Mouse (Mus musculus) thymus, adult 2 months (tissue): ENCODE results near the gene Gmpr2. TPM values are rescaled to one million over a fixed set of nuclear protein-coding genes. Genes with fewer than 3 reads are reported as not detected.

Experiments
- DNase-seq: peaks from one replicate; pipeline ENCODE4 v3.0.0; 2021
- H3K27ac ChIP-seq: fragments of 200-500 bp; 2 replicates; pipeline ENCODE4 v1.5.1; 2012; ENCODE audit warnings: low read length, control low read depth; ENCODE audit not compliant: control insufficient read depth, insufficient read depth
- H3K27me3 ChIP-seq: fragments of 200-500 bp; 2 replicates; pipeline ENCODE4 v1.6.1; 2012; ENCODE audit warnings: mild to moderate bottlenecking, low read length, moderate library complexity, mixed read lengths; ENCODE audit not compliant: control insufficient read depth, insufficient read depth
- H3K36me3 ChIP-seq: fragments of 200-500 bp; 2 replicates; pipeline ENCODE4 v1.6.1; 2012; ENCODE audit warnings: mild to moderate bottlenecking, low read length, moderate library complexity; ENCODE audit not compliant: control insufficient read depth, insufficient read depth
- H3K4me1 ChIP-seq: fragments of 200-500 bp; replicated peaks from 2 replicates; pipeline ENCODE4 v1.6.1; 2012; ENCODE audit warnings: low read length; ENCODE audit not compliant: control insufficient read depth, insufficient read depth
- H3K4me3 ChIP-seq: fragments of 200-500 bp; 2 replicates; pipeline ENCODE4 v1.5.1; 2012; ENCODE audit warnings: mild to moderate bottlenecking, low read length, control low read depth, moderate library complexity; ENCODE audit not compliant: control insufficient read depth, insufficient read depth
- CTCF ChIP-seq: fragments of 200-500 bp; IDR thresholded peaks from 2 replicates; pipeline ENCODE4 v1.5.1; 2012; ENCODE audit warnings: mild to moderate bottlenecking, control low read depth, low read length, moderate library complexity, borderline replicate concordance; ENCODE audit not compliant: control insufficient read depth, poor library complexity, insufficient read depth; ENCODE audit errors: extremely low read depth
- POLR2A ChIP-seq: fragments of 200-500 bp; IDR thresholded peaks from 2 replicates; pipeline ENCODE4 v1.6.1; 2012; ENCODE audit warnings: mild to moderate bottlenecking, low read length, control low read depth, moderate library complexity; ENCODE audit not compliant: control insufficient read depth, poor library complexity, insufficient read depth; ENCODE audit errors: extremely low read depth
- WGBS: fragments of 180-500 bp; shearing (Covaris S2); methylation state at CpG from one replicate; pipeline ENCODE4 v1.1.7; 2018; 5-methylcytosine and 5-hydroxymethylcytosine counted together
- polyA plus RNA-seq: library from polyadenylated mRNA; depleted of rRNA; stranded (reverse); fragments of >200 nt; gene quantifications from 2 replicates; pipeline ENCODE4 v1.2.3, GENCODE M21; 2012

Gmpr2 gene
- polyA plus RNA-seq, 1 experiment: 40.9 TPM

- DNase-seq: no peak
- Histone ChIP-seq H3K4me3 (no peak overlapping the region), H3K27me3 (no peaks in the 10 kb centered on the region), H3K4me1 (no peaks in the 10 kb centered on the region), H3K36me3 (no peaks in the 10 kb centered on the region), H3K27ac (no peak overlapping the region)
- 90% methylated on average over 6 of the region's 6 CpGs for WGBS
- TF ChIP-seq CTCF (no peak), POLR2A (no peak)
Observed at GRCm38 (mm10) chr14:55702761-55703160, 31.0 kb downstream of the Gmpr2 start.

GRCm38 (mm10) chr14:55706051-55706600 is 34.4 kb downstream of the Gmpr2 start:
- H3K27ac ChIP-seq: no peak overlapping the region
- no peak for TF ChIP-seq CTCF
- TF ChIP-seq POLR2A: no peak
- no peak for DNase-seq
- H3K27me3 ChIP-seq: no peaks in the 10 kb centered on the region
- no peaks in the 10 kb centered on the region for H3K4me1 ChIP-seq
- H3K36me3 ChIP-seq: no peaks in the 10 kb centered on the region
- no peak overlapping the region for H3K4me3 ChIP-seq
- 92% methylated on average over 8 of the region's 8 CpGs for WGBS

GRCm38 (mm10) chr14:55707397-55707796 is 35.7 kb downstream of the Gmpr2 start:
- Histone ChIP-seq H3K4me3 (no peak overlapping the region), H3K27me3 (no peaks in the 10 kb centered on the region), H3K27ac (no peak overlapping the region), H3K4me1 (no peaks in the 10 kb centered on the region), H3K36me3 (no peaks in the 10 kb centered on the region)
- over 99% methylated on average over 5 of the region's 5 CpGs for WGBS
- no peak for DNase-seq
- TF ChIP-seq POLR2A (no peak), CTCF (no peak)

- Histone ChIP-seq H3K4me1 (0 out of 2 replicates have a peak, but pooled peaks cover 5% of the 10 kb centered on the region), H3K36me3 (no peaks in the 10 kb centered on the region), H3K27ac (no peak overlapping the region), H3K4me3 (no peak overlapping the region), H3K27me3 (no peaks in the 10 kb centered on the region)
- 95% methylated on average over 4 of the region's 4 CpGs for WGBS
- TF ChIP-seq POLR2A (no peak), CTCF (no peak)
- no peak for DNase-seq
Observed at GRCm38 (mm10) chr14:55709509-55709908, 37.8 kb downstream of the Gmpr2 start.

GRCm38 (mm10) chr14:55711786-55712185 is 40.0 kb downstream of the Gmpr2 start:
- Histone ChIP-seq H3K27ac (no peak overlapping the region), H3K27me3 (no peaks in the 10 kb centered on the region), H3K4me3 (no peak overlapping the region), H3K36me3 (no peaks in the 10 kb centered on the region), H3K4me1 (0 out of 2 replicates have a peak, but pooled peaks cover 5% of the 10 kb centered on the region)
- no peak for TF ChIP-seq POLR2A
- no peak for TF ChIP-seq CTCF
- no peak for DNase-seq
- WGBS: 88% methylated on average over 7 of the region's 7 CpGs

GRCm38 (mm10) chr14:55713007-55713728 is 41.4 kb downstream of the Gmpr2 start:
- 28% methylated on average over 25 of the region's 25 CpGs for WGBS
- no peak for TF ChIP-seq CTCF
- TF ChIP-seq POLR2A: no peak
- Histone ChIP-seq H3K27ac (no peak overlapping the region), H3K36me3 (0 out of 2 replicates have a peak, but pooled peaks cover 3% of the 10 kb centered on the region), H3K4me1 (0 out of 2 replicates have a peak, but pooled peaks cover 5% of the 10 kb centered on the region), H3K4me3 (no peak overlapping the region), H3K27me3 (no peaks in the 10 kb centered on the region)
- no peak for DNase-seq

GRCm38 (mm10) chr14:55713729-55714122 is 42.0 kb downstream of the Gmpr2 start, which contains the start of gene Tgm1:
Tgm1 (minus strand) TSS chr14:55713926.
- Histone ChIP-seq H3K4me1 (0 out of 2 replicates have a peak, but pooled peaks cover 5% of the 10 kb centered on the region), H3K4me3 (no peak within 1 kb of the TSS), H3K27me3 (no peaks in the 10 kb centered on the region), H3K27ac (no peak within 1 kb of the TSS), H3K36me3 (0 out of 2 replicates have a peak, but pooled peaks cover 3% of the 10 kb centered on the region)
- no peak for TF ChIP-seq CTCF
- no peak for TF ChIP-seq POLR2A
- WGBS: 41% methylated on average over 4 of the region's 4 CpGs
- DNase-seq: no peak
